Mouse (Mus musculus) adrenal gland, adult 18-20 months (tissue): ENCODE results near the gene Rpl23a. TPM values are rescaled to one million over a fixed set of nuclear protein-coding genes. Genes with fewer than 3 reads are reported as not detected.
A peak's percentile ranks its signal among the peaks of the same experiment; 100 is the strongest.
"Not testable (repeated sequence)": the region's sequence is repeated elsewhere in the genome, so short reads cannot be mapped to it uniquely, and the experiment has no call there.

ENCODE experiments used
- DNase-seq, 2 experiments: peaks; one replicate each; pipeline ENCODE4 v3.0.0; 2021 to 2022; ENCODE audit warnings: low spot score in 2 of 2
- total RNA-seq, 2 experiments: library from RNA; stranded (reverse); gene quantifications; 1 replicate in 1 of 2; 2 replicates in 1 of 2; pipeline ENCODE4 v1.2.3; 2021

Gene Rpl23a
- total RNA-seq, 2 experiments from 2014 or later, result 1,582 to 1,912 TPM

DNA sequence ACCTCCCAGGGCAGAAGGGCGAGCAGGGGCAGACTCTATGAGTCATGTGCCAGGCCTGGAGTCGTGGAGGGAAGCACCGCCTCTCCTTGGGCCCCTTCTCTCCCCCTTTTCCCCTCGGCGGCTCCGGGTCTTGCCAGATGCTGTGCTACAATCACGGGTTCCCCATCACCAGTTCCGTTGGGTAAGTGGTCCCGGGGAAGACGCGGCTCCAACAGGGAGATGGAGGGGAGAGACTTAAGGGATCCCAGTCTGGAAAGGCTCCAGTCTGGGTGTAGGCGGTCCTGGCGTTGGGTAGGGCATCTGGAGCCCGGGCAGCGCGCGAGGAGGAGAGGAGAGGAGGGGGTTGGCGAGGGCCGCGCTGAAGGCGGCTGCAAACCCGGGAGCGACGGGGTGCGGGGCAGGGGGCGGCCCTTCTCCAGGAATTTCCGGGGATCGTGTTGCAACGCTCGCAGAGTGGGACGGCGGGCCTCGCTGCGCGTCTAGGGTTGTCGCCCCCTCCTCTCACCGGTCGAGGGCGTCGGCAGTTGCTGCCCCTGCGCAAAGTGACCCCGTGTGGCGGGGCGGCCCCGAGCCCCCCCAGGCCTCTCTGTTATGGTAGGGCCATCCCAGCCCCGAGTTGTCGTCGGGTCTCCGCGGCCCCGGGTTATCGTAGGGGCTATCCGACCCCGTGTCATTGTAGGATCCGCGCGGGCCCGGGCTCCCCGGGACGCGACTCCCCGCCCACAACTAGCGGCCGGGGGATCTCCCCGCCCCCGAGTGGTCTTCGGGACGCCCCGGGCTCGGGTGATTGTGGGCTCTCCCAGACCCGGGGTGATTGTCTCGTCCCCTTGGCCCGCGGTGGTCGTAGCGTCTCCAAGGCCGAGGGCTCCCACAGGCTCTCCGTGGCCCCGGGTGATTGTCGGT is 5.2 kb upstream of the Rpl23a start, which contains the start of gene Rab34:
Rab34 (plus strand) TSS at position 100 of the 903 bp plus-strand sequence.
- peak; percentile 60 to 61 for DNase-seq

DNA sequence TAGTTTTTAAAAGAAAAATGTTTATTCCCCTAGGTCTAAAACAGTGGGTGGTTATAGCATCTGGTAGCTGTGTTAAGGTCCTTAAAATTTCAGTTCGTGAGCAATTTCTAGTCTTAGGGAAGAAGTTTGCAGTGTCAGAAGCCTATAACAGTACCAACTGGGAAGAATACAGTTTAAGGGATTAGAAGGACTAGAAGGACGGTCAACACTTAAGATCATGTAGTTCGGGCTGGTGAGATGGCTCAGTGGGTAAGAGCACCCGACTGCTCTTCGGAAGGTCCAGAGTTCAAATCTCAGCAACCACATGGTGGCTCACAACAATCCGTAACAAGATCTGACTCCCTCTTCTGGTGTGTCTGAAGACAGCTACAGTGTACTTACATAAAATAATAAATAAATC is 1.3 kb upstream of the Rpl23a start:
- DNase-seq, result not testable (repeated sequence)

- DNase-seq, result no peak
These were observed 615 bp upstream of the Rpl23a start for GRCm38 (mm10) chr11:78183884-78184514.

- no peak for DNase-seq
These were observed 934 bp downstream of the Rpl23a start for GRCm38 (mm10) chr11:78182450-78182849.

DNA sequence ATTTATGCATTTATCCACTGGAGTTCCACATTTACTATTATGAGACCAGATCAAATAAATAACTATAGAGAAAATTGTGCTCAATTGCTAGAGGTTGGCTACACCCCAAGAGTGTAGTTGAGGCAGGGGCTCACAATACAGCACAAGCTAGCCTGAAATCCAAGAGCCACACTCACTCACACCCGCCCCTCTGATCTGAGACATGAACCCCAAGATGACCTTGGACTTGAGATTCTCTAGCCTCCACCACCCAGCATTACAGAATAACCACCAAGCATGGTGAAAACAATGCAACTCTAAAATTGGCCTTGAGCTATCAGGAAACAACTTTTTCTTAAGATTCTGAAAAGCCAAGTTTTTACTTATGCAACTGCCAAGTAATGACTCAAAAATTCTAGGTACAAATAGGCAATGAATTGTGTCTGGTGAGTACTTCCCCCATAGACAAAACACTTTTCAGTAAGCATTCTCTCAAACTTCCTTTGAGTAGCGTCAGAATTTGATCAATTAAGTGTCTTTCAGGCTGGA is 1.5 kb downstream of the Rpl23a start:
- DNase-seq, result no peak

DNA sequence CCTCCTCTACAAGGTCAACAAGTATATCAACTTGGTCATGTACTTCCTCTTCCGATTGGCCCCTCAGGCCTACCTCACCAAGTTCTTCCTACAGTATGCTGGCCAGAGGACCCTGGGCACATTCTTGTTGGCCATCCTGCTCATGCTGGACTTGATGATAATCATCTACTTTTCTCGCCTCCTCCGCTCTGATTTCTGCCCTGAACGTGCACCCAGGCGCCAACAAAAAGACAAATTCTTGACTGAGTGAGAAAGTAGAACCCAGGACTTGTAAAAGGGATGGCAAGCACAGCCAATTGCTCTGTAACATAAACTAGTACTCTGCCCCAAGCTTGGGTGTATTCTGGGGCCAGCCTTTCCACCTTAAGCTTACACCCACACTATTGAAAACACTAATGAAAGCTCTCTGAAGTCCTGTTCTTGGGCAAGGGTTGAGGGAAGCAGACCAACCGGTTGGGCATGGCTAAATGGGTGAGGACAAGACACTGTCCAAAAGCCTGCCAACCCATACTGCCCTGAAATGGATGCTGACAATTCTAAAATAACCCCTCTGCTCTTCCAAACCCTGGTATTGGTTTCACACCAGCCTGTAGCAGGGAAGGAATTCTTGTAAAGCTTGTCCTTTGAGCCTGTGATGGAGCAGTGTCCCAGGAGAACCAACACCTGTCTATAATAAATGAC is 3.2 kb downstream of the Rpl23a start:
- DNase-seq, result no peak

DNA sequence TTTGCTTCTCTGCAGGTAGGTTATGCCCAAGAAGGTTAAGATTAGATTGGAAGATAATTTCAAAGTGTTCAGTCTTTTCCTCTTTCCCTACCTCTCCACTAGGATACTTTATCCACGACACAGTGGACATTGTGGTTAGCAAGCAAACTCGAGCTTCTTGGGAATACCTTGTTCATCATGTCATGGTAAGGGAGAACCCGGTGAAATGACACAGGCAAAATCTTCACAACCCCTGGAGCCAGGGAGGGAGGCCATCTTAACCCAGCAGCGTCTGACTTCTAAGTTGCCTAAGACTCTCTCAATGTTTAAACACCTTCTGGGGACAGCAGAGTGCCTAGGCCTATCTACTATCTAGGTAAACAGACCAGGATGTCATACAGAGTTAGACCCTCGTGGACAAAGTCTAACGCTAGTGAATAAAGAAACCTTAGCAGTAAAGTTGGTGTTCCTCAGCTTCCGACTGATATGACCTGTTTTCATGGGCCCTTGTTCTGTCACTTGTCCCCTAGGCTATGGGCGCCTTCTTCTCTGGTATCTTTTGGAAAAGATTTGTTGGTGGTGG is 3.9 kb downstream of the Rpl23a start:
- DNase-seq, result no peak

DNA sequence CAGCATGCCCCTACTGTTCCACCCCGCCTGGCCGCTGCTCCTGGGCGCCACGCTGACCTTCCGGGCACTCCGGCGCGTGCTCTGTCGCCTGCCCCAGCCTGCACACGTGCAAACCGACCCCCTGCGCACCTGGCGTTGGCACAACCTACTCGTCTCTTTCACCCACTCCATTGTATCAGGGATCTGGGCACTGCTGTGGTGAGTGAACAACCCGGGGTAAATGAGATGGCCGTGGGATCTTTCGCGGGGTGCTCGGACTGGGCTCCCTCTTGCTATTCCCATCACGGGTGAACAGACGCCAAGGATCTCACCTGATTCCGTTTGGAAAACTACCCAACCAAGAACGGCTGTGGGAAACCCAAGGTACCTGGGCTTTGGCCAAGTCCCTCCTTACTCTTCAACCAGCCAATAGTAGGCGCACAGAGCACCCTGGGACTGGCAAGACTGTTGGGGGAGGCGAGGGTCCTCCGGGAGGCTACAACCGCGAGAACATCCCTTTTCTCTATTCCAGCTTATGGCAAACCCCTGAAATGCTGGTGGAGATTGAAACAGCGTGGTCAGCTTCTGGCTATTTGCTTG is 4.4 kb downstream of the Rpl23a start:
- DNase-seq, result peak in 1 of 2 experiments; percentile 48

DNA sequence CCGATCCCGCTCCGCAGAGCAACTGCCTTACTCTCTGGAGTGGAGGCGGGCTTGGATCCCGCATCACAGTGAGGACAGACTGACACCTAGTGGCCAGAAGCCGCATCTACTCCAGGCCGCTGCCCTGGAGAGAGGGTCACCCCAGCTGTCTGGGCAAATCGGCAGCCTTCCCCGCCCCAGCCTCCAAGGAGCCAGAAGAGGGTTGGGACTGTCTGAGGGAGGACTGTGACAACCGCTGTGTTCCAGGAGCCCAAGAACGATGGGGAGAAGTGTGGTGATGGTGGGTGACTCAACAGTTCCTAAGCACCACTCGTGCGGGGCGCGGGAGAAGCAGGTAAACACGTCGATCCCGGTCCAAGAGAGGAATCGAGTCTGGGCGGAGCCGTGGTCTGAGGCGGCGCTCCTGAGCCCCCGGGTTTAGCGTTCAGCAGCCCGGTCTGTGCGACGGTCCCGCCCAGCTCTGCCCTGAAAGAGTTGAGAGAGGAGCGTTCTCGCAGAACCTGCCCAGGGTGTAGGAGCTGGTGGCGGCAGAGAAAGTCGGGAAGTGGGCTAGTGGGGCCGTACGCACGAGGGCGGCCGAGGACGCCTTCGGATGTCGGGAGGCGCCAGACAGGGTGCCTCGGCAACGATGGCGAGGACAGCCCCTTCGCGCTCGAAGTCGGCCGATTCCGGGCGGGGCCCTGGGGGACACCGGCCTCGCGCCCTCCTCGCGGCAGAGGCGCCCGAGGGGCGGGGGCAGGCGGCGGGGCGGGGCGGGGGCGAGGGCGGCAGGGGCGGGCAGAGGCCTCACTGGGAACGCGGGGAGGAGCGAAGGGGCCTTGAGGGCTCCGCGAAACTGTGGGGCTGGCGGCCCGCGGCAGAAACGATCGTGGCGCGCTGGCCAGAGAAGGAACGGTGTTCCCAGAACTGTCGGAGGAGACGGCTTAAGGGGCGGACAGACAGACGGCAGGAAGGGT is 5.2 kb downstream of the Rpl23a start:
- DNase-seq, result peak; percentile 95 to 96

DNA sequence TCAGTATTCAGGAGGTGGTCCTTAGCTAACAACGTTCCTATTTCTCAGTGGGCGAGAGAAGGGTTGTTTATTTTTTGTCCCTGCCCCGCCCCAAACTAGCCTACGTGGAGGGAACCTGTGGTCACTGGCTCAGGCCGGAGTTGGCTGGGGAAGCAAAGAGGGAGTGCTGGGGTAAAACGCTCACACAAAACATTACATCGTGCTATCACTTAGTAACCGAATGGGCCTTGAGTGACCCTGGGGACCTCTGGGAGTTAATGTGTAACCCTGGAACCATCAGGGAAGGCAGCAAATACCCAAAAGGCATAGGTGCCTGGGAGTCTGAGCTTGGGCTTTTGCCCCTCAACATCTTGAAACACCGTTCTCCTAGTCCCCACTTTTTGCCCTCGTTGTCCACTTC is 5.9 kb downstream of the Rpl23a start:
- DNase-seq, result no peak

- DNase-seq, result no peak
These were observed 6.5 kb downstream of the Rpl23a start for GRCm38 (mm10) chr11:78176905-78177331.

DNA sequence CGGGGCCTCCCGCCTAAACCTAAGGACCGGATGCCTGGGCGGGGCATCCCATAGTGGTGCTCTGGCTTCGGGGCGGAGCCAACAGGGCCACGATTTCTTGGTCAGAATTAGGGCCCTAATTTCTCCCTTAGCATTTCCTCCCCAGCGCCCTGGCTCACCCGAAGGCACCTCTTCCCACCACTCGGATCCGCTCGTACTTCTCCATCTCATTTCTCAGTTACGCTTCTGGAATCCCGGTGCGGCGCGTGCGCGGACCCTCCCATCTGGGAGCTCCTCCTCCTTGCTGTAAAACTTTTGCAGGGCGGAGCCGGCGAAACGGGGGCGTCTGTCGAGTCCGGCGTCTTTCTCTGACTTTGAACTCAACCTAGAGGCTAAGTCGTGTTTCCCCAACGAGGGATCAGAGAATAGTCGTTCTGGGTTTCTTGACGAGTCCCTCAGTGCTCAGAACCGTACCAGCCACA is 7.0 kb downstream of the Rpl23a start, which contains the start of the genes Nek8 and Tlcd1:
Nek8 (minus strand) TSS at position 274 of the 461 bp plus-strand sequence.
Tlcd1 (plus strand) TSS at position 310 of the 461 bp plus-strand sequence.
- peak; percentile 89 to 92 for DNase-seq

- DNase-seq, result no peak
These were observed 7.5 kb downstream of the Rpl23a start for GRCm38 (mm10) chr11:78175771-78176401.

DNA sequence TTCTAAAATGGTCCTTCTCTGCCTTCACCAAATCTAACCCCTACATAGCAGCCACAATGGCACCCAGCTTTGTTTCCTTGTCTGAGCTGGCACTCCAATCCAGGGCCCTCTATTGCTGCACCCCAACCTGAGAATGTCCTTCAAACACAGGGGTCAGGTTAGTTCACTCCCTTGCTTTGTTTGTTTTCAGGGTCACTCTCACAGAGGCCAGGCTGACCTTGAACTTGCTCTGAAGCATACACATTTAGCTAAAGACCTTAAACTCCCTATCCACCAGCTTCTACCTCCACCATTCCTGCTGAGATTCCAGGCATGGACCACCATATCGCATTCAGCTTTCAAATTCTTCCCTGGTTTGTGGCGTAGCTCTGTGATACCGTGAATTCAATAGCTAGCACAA is 8.9 kb downstream of the Rpl23a start:
- DNase-seq, result no peak

GRCm38 (mm10) chr11:78172748-78173383 is 10.5 kb downstream of the Rpl23a start:
- no peak for DNase-seq

- no peak for DNase-seq
These were observed 11.2 kb downstream of the Rpl23a start for GRCm38 (mm10) chr11:78172034-78172747.

DNA sequence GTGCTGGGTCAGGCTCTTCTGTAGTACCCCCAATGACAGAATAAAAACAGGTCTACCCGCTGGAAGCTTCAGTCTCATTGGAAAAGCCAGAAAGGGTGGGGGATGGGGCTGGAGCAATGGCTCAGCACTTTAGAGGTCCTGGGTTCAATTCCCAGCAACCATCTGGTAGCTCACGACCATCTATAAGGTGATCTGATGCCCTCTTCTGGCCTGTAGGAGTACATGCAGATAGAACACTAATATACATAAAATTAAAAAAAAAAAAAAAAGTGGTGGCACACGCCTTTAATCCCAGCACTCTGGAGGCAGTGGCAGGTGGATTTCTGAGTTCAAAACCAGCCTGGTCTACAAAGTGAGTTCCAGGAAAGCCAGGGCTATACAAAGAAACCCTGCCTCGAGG is 12.1 kb downstream of the Rpl23a start:
- DNase-seq, result no peak

DNA sequence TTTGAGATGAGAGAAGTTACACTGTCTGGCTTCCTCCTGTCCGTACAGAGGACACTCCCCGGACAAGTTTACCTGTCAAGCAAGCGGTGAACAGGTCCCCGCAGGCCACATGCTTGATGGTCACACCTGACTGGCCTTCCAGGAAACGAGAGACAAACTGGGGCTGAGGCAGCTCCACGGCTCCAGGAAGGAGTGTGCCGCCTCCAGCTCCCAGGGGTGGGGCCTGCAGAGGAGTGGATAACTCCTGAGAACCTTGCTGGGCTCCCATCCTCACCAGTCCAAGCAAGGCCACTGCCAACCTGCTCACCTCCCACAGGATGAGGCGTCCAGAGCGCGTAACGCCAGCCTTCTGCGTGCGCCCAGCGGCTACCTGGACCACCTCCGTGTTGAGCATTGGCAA is 13.1 kb downstream of the Rpl23a start:
- no peak for DNase-seq
